17 mouse cellular contexts compared by ENCODE assay signal in the genomic region with DNA sequence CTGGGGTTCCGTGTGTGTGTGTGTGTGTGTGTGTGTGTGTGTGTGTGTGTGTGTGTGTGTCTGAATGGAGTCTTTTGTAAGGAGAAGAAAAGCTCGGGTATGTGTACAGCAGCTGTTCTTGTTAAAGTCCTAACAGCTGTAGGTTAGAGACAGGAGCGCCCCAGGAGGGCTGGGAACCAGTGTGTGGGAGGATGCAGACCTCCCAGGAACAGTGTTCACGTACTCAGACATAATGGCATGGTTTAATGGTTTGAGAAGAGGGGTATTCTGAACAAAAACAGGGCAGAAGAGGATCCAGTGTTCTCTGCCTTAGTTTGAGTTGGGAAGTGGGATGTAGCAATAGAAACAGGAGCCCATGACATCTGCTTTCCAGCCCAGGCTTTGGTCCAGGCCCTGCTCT. TPM values are rescaled to one million over a fixed set of nuclear protein-coding genes. Genes with fewer than 3 reads are reported as not detected.
DNase-seq lines count a peak whose midpoint lies in the region; ATAC-seq lines count a peak whose summit lies in the region.
"Had no signal": no experiment of that assay in that cellular context is flagged by ENCODE, and none has a peak within 500 bp of the region (broad histone marks: within the 10 kb centered on the region; RNA-seq: fewer than 3 reads in every experiment).

No protein-coding gene starts in this region.

- H3K4me2 ChIP-seq in neural tube, embryonic 13.5 days = no peak overlapping the region
- no peak overlapping the region for H3K4me2 ChIP-seq in embryonic facial prominence, embryonic 15.5 days (replicated peaks)
- H3K4me2 ChIP-seq: liver, embryonic 15.5 days had no signal

- no peaks in the 10 kb centered on the region for H3K9me3 ChIP-seq in neural tube, embryonic 13.5 days
- H3K9me3 ChIP-seq in embryonic facial prominence, embryonic 15.5 days (replicated peaks) = no peaks in the 10 kb centered on the region
- H3K9me3 ChIP-seq: liver, embryonic 15.5 days had no signal

- ATAC-seq in neural tube, embryonic 13.5 days (ENCODE audit: low read depth) = no peak
- ATAC-seq in embryonic facial prominence, embryonic 15.5 days (ENCODE audit: insufficient number of reproducible peaks, low FRiP score, low TSS enrichment, low read depth) = no peak

- peaks cover 28% of the 10 kb centered on the region for H3K36me3 ChIP-seq in neural tube, embryonic 13.5 days
- peaks cover 20% of the 10 kb centered on the region; the same call in 1 of the 2 replicates for H3K36me3 ChIP-seq in embryonic facial prominence, embryonic 15.5 days

- WGBS in neural tube, embryonic 13.5 days = 50% methylated on average over 4 of the region's 4 CpGs
- WGBS in embryonic facial prominence, embryonic 15.5 days = 42% methylated on average over 4 of the region's 4 CpGs

- H3K27ac ChIP-seq in neural tube, embryonic 13.5 days (replicated peaks) = peak overlapping the region; percentile 56
- peak overlapping the region; percentile 40 for H3K27ac ChIP-seq in embryonic facial prominence, embryonic 15.5 days (replicated peaks)
- H3K27ac ChIP-seq: heart, adult 2 months; liver, embryonic 15.5 days; stomach, postnatal 0 days had no signal

- no peaks in the 10 kb centered on the region for H3K27me3 ChIP-seq in neural tube, embryonic 13.5 days
- H3K27me3 ChIP-seq in embryonic facial prominence, embryonic 15.5 days = no peaks in the 10 kb centered on the region
- H3K27me3 ChIP-seq: liver, embryonic 15.5 days had no signal

- no peak overlapping the region for H3K9ac ChIP-seq in neural tube, embryonic 13.5 days
- H3K9ac ChIP-seq in embryonic facial prominence, embryonic 15.5 days = no peak overlapping the region
- H3K9ac ChIP-seq: liver, embryonic 15.5 days had no signal

- intact Hi-C loops in gastrocnemius, postnatal 36 days (cut with DNase I) = no loop called here
- intact Hi-C loops in left cerebral cortex, postnatal 36 days (cut with DNase I) = no loop called here

- no peak overlapping the region for H3K4me3 ChIP-seq in neural tube, embryonic 13.5 days
- H3K4me3 ChIP-seq in embryonic facial prominence, embryonic 15.5 days (replicated peaks) = no peak overlapping the region
- H3K4me3 ChIP-seq: heart, adult 2 months; liver, embryonic 15.5 days had no signal

- H3K4me1 ChIP-seq in neural tube, embryonic 13.5 days (replicated peaks) = peaks cover 19% of the 10 kb centered on the region
- peaks cover 17% of the 10 kb centered on the region for H3K4me1 ChIP-seq in embryonic facial prominence, embryonic 15.5 days

- DNase-seq in heart, postnatal 4 days = peak; percentile 18
- no peak for DNase-seq in heart, adult 18-20 months
- DNase-seq in neural tube, embryonic 10.5 days (ENCODE audit: extremely low spot score, low spot score) = no peak
- no peak for DNase-seq in gastrocnemius, postnatal 36 days
- DNase-seq in left cerebral cortex, postnatal 36 days (ENCODE audit: low spot score in 2 of 2) = no peak
- DNase-seq: adrenal gland, adult 8-10 months; cerebellum, postnatal 10 days; embryo, embryonic 11 days; heart, adult 2 months; layer of hippocampus, adult 9-11 months; lung, postnatal 14 days; spleen, adult 18-20 months; thymus, postnatal 14 days had no signal

RNA-seq across cellular contexts. Expression of gene Dhx35, which starts 4.7 kb away (rescaled TPM):
- 10 to 100 TPM; 33.2 to 33.3 TPM for total RNA-seq in heart, postnatal 4 days (2021)
- total RNA-seq in heart, adult 18-20 months (2021) = 10 to 100 TPM; 12.0 to 17.1 TPM
- 13.1 and 13.4 TPM in 2 replicates for polyA plus RNA-seq in neural tube, embryonic 13.5 days (2015; fragmentation: Nextera tagmentation; extraction: Ambion mirVana)
- 12.5 and 13.0 TPM in 2 replicates for polyA plus RNA-seq in embryonic facial prominence, embryonic 15.5 days (2015; fragmentation: Nextera tagmentation; extraction: Ambion mirVana)
- total RNA-seq in gastrocnemius, postnatal 36 days (2021) = 1 to 10 TPM; 7.0 to 9.5 TPM
- total RNA-seq in left cerebral cortex, postnatal 36 days (2021) = 10 to 100 TPM; 15.7 to 17.4 TPM

RNA-seq across cellular contexts. Expression of gene Fam83d, which starts 31.4 kb away (rescaled TPM):
- 10 to 100 TPM; 29.9 to 33.7 TPM for total RNA-seq in heart, postnatal 4 days (2021)
- under 1 TPM; 0.44 to 0.89 TPM for total RNA-seq in heart, adult 18-20 months (2021)
- 9.4 and 11.0 TPM in 2 replicates for polyA plus RNA-seq in neural tube, embryonic 13.5 days (2015; fragmentation: Nextera tagmentation; extraction: Ambion mirVana)
- 39.5 and 39.9 TPM in 2 replicates for polyA plus RNA-seq in embryonic facial prominence, embryonic 15.5 days (2015; fragmentation: Nextera tagmentation; extraction: Ambion mirVana)
- 1 to 10 TPM; 1.1 to 1.7 TPM for total RNA-seq in gastrocnemius, postnatal 36 days (2021)
- total RNA-seq in left cerebral cortex, postnatal 36 days (2021) = 1 to 10 TPM; 1.6 to 2.2 TPM

Comparison
In these comparisons a context has a peak if more than half of its experiments do, and no peak if none do; other contexts are left out.
1. RNA of gene Fam83d, which starts 31.4 kb away (total RNA-seq): 29.9 to 33.7 TPM in heart, postnatal 4 days; 1.6 to 2.2 TPM in left cerebral cortex, postnatal 36 days, 1.1 to 1.7 TPM in gastrocnemius, postnatal 36 days and 0.44 to 0.89 TPM in heart, adult 18-20 months; every median in the first group is over 4 times any median in the second.